Mouse (Mus musculus): ENCODE measurements around the gene Supt3.

Supt3 gene

GRCm38 (mm10) chr17:44776738-44777270 lies at the start of gene Supt3:
Supt3 (plus strand) TSS chr17:44777152.
- peak; percentile 94 for DNase-seq (ENCODE audit: low spot score)

GRCm38 (mm10) chr17:44727675-44728074 lies 49.3 kb upstream of the Supt3 start:
- no peak for DNase-seq (ENCODE audit: low spot score)

GRCm38 (mm10) chr17:44728464-44728863 lies 48.5 kb upstream of the Supt3 start:
- no peak for DNase-seq (ENCODE audit: low spot score)

GRCm38 (mm10) chr17:44733544-44734310 lies 43.2 kb upstream of the Supt3 start:
- no peak for DNase-seq (ENCODE audit: low spot score)

- no peak for DNase-seq (ENCODE audit: low spot score)
Measured at GRCm38 (mm10) chr17:44734501-44735222, 42.3 kb upstream of the Supt3 start.

- peak; percentile 16 for DNase-seq (ENCODE audit: low spot score)
Measured at GRCm38 (mm10) chr17:44735223-44735990, 41.5 kb upstream of the Supt3 start.

- peak; percentile 64 for DNase-seq (ENCODE audit: low spot score)
Measured at GRCm38 (mm10) chr17:44735991-44736561, 40.9 kb upstream of the Supt3 start.

- no peak for DNase-seq (ENCODE audit: low spot score)
Measured at GRCm38 (mm10) chr17:44737275-44738120, 39.5 kb upstream of the Supt3 start.

GRCm38 (mm10) chr17:44738121-44738637 lies 38.8 kb upstream of the Supt3 start:
- DNase-seq (ENCODE audit: low spot score) = no peak

- no peak for DNase-seq (ENCODE audit: low spot score)
Measured at GRCm38 (mm10) chr17:44742246-44742645, 34.7 kb upstream of the Supt3 start.

- no peak for DNase-seq (ENCODE audit: low spot score)
Measured at GRCm38 (mm10) chr17:44743780-44744179, 33.2 kb upstream of the Supt3 start.

GRCm38 (mm10) chr17:44745378-44745777 lies 31.6 kb upstream of the Supt3 start:
- no peak for DNase-seq (ENCODE audit: low spot score)

GRCm38 (mm10) chr17:44766318-44766717 lies 10.6 kb upstream of the Supt3 start:
- no peak for DNase-seq (ENCODE audit: low spot score)

- DNase-seq (ENCODE audit: low spot score) = no peak
Measured at GRCm38 (mm10) chr17:44766975-44767374, 10.0 kb upstream of the Supt3 start.

GRCm38 (mm10) chr17:44767375-44767774 lies 9.6 kb upstream of the Supt3 start:
- no peak for DNase-seq (ENCODE audit: low spot score)

GRCm38 (mm10) chr17:44768522-44768921 lies 8.4 kb upstream of the Supt3 start:
- no peak for DNase-seq (ENCODE audit: low spot score)

GRCm38 (mm10) chr17:44770871-44771270 lies 6.1 kb upstream of the Supt3 start:
- no peak for DNase-seq (ENCODE audit: low spot score)

- no peak for DNase-seq (ENCODE audit: low spot score)
Measured at GRCm38 (mm10) chr17:44772576-44772975, 4.4 kb upstream of the Supt3 start.

- peak; percentile 61 for DNase-seq (ENCODE audit: low spot score)
Measured at GRCm38 (mm10) chr17:44777337-44777804, 419 bp downstream of the Supt3 start.

- no peak for DNase-seq (ENCODE audit: low spot score)
Measured at GRCm38 (mm10) chr17:44778141-44778540, 1.2 kb downstream of the Supt3 start.

GRCm38 (mm10) chr17:44780353-44780752 lies 3.4 kb downstream of the Supt3 start:
- no peak for DNase-seq (ENCODE audit: low spot score)
